Mouse (Mus musculus): Measurements from ENCODE around the gene Rbpj. TPM values are rescaled to one million over a fixed set of nuclear protein-coding genes. Genes with fewer than 3 reads are reported as not detected.

The Rbpj gene
- polyA plus RNA-seq, 2 experiments, result 49.7 to 57.3 TPM

GRCm38 (mm10) chr5:53696701-53697100 lies 230.7 kb downstream of the Rbpj start:
- no peak for TF ChIP-seq POLR2A (IDR thresholded peaks at IDR 0.05; ENCODE audit: borderline replicate concordance, extremely low read depth, insufficient read depth, insufficient read length)
- peak; percentile 87 for ATAC-seq (ENCODE audit: low FRiP score, low read depth)
- Histone ChIP-seq H3K27me3 (ENCODE audit: control insufficient read depth, insufficient read depth, low read length) (no peaks in the 10 kb centered on the region), H3K36me3 (ENCODE audit: control insufficient read depth, insufficient read depth, low read length) (no peaks in the 10 kb centered on the region), H3K9me3 (ENCODE audit: control insufficient read depth, low read length) (no peaks in the 10 kb centered on the region), H3K27ac (replicated peaks; ENCODE audit: low read depth, low read length) (no peak overlapping the region), H3K9ac (ENCODE audit: low read depth, low read length, severe bottlenecking) (no peak overlapping the region), H3K4me1 (ENCODE audit: control insufficient read depth, insufficient read depth, low read length) (peaks cover 3% of the 10 kb centered on the region; the same call in 1 of the 2 replicates), H3K4me2 (replicated peaks; ENCODE audit: low read depth, low read length, severe bottlenecking) (no peak overlapping the region), H3K4me3 (replicated peaks; ENCODE audit: low read length) (no peak overlapping the region)
- whole genome bisulfite sequencing, result 52% methylated on average over 3 of the region's 3 CpGs
- DNase-seq (ENCODE audit: low spot score), result peak; percentile 33

DNA sequence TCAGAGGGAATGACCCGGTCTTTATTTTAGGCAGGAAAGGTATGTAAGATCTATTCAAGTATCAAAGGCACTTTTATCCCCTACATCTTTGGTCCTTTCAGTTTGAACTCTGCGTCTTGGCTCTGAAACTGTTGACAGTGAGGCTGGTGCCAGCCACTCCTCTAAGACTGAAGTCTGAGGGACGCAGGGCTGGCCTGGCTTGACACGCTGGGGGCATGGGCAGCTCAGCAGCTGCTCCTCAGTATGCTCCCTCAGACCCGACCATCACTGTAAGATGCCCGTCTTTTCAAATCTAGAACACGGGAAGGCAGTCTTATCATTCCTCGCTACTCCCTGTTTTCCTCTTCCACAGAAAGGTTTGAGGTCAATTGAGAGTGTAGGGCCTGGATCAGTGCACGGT lies 231.8 kb downstream of the Rbpj start:
- H3K9ac ChIP-seq (ENCODE audit: low read depth, low read length, severe bottlenecking), result no peak overlapping the region
- peaks cover 3% of the 10 kb centered on the region; the same call in 1 of the 2 replicates for H3K4me1 ChIP-seq (ENCODE audit: control insufficient read depth, insufficient read depth, low read length)
- TF ChIP-seq POLR2A (IDR thresholded peaks at IDR 0.05; ENCODE audit: borderline replicate concordance, extremely low read depth, insufficient read depth, insufficient read length), result no peak
- ATAC-seq (ENCODE audit: low FRiP score, low read depth) (no peak), DNase-seq (ENCODE audit: low spot score) (no peak)
- no peaks in the 10 kb centered on the region for H3K36me3 ChIP-seq (ENCODE audit: control insufficient read depth, insufficient read depth, low read length)
- 74% methylated on average over 9 of the region's 9 CpGs for WGBS
- H3K27ac ChIP-seq (replicated peaks; ENCODE audit: low read depth, low read length), result no peak overlapping the region
- no peaks in the 10 kb centered on the region for H3K27me3 ChIP-seq (ENCODE audit: control insufficient read depth, insufficient read depth, low read length)
- no peak overlapping the region for H3K4me3 ChIP-seq (replicated peaks; ENCODE audit: low read length)
- no peak overlapping the region for H3K4me2 ChIP-seq (replicated peaks; ENCODE audit: low read depth, low read length, severe bottlenecking)
- H3K9me3 ChIP-seq (ENCODE audit: control insufficient read depth, low read length), result no peaks in the 10 kb centered on the region

DNA sequence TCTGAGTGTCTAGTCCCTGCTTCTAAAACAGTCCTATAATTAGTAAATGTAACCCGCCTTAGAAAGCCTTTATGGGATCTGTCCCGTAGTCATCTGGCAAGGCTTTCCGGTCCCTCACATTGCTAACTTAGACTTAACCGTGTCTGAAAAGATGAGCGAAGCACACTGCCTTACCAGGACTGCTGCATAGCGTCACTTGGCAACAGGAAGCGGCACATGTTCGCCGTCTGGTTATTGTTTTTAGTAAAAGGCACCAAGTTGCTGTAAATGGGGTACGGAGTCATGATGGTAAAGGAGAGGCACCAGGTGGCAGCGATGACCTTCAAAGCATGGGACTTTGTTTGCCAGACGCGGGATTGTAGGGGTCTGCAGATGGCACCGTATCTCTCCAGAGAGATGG lies 236.7 kb downstream of the Rbpj start:
- no peak overlapping the region for H3K9ac ChIP-seq (ENCODE audit: low read depth, low read length, severe bottlenecking)
- no peak for DNase-seq (ENCODE audit: low spot score)
- H3K36me3 ChIP-seq (ENCODE audit: control insufficient read depth, insufficient read depth, low read length), result no peaks in the 10 kb centered on the region
- no peak overlapping the region for H3K4me3 ChIP-seq (replicated peaks; ENCODE audit: low read length)
- WGBS, result 80% methylated on average over 14 of the region's 14 CpGs
- H3K27ac ChIP-seq (replicated peaks; ENCODE audit: low read depth, low read length), result no peak overlapping the region
- no peak overlapping the region for H3K4me2 ChIP-seq (replicated peaks; ENCODE audit: low read depth, low read length, severe bottlenecking)
- no peak for TF ChIP-seq POLR2A (IDR thresholded peaks at IDR 0.05; ENCODE audit: borderline replicate concordance, extremely low read depth, insufficient read depth, insufficient read length)
- no peaks in the 10 kb centered on the region for H3K9me3 ChIP-seq (ENCODE audit: control insufficient read depth, low read length)
- H3K27me3 ChIP-seq (ENCODE audit: control insufficient read depth, insufficient read depth, low read length), result no peaks in the 10 kb centered on the region
- peaks cover 2% of the 10 kb centered on the region; the same call in 1 of the 2 replicates for H3K4me1 ChIP-seq (ENCODE audit: control insufficient read depth, insufficient read depth, low read length)
- ATAC-seq (ENCODE audit: low FRiP score, low read depth), result no peak

Other genes starting within 250 kb of the Rbpj start
- 47.4 and 48.1 TPM in 2 replicates for gene Smim20, start 199.1 kb upstream of the Rbpj start, polyA plus RNA-seq (2012; rRNA removed)
- 100 and 112 TPM in 2 replicates for gene Smim20, start 199.1 kb upstream of the Rbpj start, polyA plus RNA-seq (2014; fragmentation: Nextera tagmentation; extraction: Ambion mirVana)
- gene Cckar, start 241.6 kb downstream of the Rbpj start, polyA plus RNA-seq (2012; rRNA removed), result 0.14 and 0.20 TPM in 2 replicates
- gene Cckar, start 241.6 kb downstream of the Rbpj start, polyA plus RNA-seq (2014; fragmentation: Nextera tagmentation; extraction: Ambion mirVana), result 0.18 TPM in 2 replicates

Measured in limb, embryonic 14.5 days (tissue).